Mouse (Mus musculus): Measurements from ENCODE around the gene Haus6.

The Haus6 gene

DNA sequence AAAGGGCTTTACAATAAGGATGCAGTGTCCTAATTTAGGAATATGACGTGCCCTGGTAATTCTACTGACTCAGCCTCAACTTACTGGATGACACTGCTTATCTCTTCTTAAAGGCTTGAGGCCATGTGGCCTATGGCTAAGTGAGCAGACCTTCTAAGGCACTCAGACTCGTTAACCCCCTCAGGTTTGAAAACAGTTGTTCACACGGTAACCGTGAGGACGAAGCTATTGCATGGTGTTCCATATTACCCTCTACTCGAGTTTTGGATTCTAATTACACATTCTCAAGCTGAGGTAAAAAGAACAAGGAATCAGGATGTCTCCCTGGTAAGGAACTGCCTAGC, 36.9 kb downstream of the Haus6 start:
- DNase-seq: no peak

DNA sequence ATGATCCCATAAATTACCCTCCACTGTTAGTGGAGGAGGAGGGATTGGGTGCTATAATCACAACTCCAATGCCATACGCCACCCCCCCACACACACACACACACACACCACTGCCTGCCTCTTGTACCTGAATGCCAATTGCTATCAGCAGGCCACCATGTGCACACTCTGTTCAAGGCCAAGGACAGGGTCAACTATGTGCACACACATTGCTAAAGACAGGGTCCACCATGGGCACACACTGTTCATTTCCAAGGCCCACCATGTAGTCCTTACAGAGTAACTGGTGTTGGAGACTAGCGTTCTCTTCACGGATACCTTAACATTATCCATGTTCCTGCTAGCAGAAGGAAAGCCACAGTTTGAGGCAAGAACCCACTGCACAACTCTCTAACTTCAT, 50.8 kb downstream of the Haus6 start:
- no peak for DNase-seq

DNA sequence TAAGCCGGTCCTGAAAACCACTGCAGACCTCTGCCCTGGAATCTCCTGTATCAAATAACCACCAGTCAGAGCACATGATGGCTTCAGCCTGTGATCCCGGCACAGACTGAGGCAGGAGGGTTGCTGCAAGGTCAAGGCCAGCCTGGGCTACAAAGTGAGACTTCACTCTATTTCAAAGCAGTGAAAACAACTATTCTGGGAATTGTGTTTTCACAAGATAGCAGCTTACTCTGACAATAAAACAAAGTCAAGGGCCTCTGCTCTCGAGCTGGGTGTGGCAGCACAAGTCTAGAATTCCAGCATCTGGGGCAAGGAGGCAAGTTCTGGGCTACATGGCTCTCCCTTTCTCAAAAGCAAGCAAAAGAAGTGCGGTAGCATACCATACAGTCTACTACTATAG, 52.8 kb downstream of the Haus6 start:
- no peak for DNase-seq

DNA sequence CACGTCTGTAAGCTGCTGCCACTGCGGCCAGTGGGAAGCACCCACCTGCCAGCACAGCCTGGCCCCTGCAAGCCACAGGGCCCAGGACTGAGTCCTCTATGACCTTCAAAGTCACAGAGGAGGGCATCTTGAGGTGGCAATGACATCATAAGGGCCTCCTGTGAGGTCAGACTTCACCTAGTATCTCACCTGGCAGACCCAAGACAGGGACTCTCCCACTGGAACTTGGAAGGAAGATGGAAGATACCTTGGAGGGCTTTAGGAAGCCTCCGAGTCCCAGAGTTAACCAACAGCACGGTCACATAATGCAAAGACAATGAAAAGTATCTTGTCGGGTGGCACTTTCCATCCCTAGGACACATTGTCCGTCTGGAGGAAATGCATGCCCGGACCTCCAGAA, 53.6 kb downstream of the Haus6 start, which contains the start of gene Saxo1:
Gene Saxo1, minus strand, starts transcription at position 101 of the 400 bp plus-strand sequence.
- no peak for DNase-seq

DNA sequence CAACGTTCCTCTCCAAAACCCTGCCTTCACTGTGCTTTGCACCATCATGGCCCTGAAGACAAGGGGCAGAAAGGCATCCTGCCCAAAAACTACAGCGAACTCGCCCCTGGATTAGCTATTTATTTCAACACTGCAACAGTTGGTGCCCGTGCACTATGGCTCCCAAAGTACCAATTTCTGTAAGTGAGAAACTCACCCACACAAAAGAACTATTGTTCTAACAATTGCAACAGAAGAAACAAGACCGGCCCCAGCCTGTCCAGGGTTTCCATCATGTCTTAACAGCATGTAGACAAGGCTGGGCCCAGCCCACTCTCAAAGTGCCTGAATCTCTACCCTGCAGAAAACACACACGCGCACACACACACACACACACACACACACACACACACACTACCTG, 54.5 kb downstream of the Haus6 start:
- DNase-seq: no peak

DNA sequence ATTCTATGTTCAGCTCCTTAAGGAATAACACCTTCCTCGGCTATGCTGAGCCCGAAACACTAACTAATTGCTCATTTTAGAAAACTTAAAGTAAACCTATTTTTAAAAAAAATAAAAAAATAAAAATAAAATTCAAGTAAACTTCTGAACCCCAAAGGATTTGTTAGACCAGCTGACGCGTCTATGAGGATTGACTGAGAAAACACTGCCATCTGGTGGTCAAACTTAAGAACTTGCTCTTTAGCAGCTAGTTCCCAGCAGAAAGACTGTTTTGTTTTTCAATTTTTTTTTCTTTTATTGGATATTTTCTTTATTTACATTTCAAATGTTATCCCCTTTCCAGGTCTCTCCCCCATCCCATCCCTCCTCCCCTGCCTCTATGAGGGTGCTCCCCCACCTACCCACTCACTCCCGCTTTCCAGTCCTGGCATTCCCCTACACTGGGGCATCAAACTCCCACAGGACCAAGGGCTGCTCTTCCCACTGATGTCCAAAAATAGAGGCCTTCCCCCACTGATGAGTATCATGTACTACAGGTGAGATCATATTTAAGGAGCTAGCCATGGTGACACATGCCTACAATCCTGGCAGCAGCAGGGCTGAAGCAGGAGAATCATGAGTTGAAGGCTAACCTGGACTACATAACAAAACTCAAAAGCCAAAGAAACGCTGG, 56.7 kb downstream of the Haus6 start:
- no peak for DNase-seq

DNA sequence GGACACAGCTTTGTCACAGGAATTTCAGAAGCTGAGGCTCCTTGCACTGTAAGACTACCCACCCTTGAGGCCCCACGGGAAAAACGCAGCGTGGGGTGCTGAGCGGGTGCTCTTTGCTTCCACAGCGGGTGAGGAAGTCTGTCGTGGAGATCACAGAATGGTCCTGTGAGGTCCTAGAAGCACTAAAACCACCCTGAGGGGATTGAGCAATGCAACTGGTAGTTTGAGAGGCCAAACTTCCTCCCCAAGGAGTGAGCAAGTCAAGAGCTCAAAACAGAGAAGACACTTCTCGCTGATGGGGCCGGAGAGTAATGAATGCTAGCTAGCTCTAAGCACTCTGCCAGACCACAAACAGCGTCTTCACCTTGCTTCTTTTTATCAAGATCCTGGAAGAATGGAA, 63.5 kb downstream of the Haus6 start:
- peak in 1 of 2 experiments; percentile 10 for DNase-seq

DNA sequence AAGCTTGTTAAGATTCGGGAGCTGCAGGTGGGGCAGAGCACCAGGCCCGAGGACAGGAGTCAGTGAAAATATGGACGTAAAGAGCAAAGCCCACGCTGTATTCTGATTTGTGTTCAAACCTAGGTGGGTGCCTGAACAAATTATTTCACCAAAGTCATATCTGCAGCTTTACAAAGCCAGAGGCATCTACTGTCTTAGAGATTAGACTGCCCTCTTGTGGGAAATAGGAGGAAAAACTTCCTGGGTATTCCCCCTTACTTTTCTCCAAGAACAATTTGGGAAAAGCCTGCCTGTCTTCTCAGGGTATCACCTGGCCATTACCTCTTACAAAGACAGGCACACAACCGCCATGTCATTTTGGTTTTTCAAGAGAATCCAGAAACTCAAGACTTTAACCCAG, 66.2 kb downstream of the Haus6 start:
- DNase-seq: no peak

DNA sequence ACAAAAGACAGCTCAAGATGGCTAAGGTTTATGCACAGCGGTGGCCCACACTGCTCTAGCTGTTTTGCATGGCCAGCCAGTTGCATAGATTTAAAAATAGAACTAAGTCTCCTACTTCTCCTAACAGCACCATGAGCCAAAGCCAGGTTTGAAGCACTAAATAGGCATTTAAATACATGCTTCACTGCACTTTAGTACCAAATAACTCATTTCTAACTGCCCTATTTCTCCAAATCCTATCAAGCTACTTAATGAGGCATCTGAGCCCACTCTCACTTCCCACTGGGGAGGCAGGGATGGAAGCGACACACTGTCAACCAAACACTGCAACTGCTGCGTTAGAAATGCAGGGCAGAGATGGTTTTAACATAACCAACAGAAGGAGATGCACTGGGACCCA, 67.9 kb downstream of the Haus6 start:
- no peak for DNase-seq

DNA sequence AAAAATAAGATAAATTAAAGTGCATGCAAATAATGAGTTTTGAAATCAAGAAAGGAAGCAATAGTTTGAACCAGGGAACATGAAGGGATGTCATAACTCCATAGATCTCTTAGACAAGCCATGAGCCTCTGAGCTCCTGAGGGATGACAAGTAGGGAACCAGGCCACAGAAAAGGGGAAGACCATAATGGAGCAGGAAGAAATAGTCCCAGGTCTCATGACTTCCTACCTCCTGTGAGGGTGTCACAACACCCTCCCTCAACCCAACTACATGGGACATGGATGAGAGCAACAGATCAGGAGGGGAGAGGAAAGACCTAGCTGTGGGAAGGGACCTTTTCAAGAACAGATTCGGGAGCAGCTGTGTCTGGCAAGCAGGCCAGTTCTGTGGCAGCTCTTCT, 70.3 kb downstream of the Haus6 start:
- DNase-seq: no peak

DNA sequence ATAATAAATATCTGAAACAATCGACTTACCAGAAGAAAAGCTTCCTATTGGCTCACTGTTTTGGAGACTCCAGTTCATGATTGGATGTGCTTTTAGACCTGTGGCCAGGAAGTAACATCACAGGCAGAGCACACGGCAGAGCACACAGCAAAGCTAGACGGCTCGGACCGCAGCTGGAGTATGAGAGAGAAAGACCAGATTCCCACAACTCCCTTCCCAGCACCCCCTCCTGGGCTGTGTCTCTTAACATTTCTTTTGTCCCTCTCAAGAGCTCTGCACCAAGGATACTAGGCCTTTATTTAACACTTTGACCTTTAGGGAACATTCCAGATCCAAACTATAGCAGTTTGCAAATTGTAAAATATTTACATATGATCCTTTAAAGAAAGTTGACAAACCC, 72.9 kb downstream of the Haus6 start:
- DNase-seq: no peak

DNA sequence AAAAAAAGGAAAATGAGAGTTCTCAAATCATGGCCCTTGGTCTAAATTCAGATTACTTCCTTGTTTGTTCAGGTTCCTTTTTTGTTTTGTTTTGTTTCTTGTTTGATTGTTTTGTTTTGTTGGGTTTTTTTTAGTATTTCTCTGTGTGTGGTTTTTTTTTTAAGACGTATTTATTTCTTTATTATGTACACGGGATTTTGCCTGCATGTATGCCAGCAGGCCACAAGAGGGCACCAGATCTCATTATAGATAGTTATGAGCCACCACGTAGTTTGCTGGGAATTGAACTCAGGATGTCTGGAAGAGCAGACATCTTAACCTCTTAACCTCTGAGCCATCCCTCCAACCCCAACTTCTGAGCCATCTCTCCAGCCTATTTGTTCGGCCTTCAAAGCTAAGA, 73.9 kb downstream of the Haus6 start:
- peak in 1 of 2 experiments; percentile 32 for DNase-seq

DNA sequence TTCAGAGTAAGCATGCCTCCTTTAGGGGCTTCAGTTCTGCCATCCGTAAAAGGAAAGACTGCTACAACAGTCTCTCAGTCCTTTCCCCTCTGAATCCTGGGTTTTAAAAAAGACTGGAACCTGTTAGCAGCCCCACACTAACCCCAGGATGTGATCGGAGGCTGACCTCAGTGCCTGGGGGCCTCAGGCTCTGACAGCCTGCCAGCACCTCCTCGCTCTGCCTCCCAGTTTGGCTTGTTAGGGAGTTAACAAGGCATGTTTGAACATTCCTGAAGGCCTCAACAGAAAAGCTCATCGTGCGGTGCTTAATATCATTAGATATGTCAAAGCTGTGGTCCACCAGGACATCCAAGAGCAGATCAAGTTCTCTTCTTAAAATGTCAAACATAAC, 77.8 kb downstream of the Haus6 start:
- no peak for DNase-seq

DNA sequence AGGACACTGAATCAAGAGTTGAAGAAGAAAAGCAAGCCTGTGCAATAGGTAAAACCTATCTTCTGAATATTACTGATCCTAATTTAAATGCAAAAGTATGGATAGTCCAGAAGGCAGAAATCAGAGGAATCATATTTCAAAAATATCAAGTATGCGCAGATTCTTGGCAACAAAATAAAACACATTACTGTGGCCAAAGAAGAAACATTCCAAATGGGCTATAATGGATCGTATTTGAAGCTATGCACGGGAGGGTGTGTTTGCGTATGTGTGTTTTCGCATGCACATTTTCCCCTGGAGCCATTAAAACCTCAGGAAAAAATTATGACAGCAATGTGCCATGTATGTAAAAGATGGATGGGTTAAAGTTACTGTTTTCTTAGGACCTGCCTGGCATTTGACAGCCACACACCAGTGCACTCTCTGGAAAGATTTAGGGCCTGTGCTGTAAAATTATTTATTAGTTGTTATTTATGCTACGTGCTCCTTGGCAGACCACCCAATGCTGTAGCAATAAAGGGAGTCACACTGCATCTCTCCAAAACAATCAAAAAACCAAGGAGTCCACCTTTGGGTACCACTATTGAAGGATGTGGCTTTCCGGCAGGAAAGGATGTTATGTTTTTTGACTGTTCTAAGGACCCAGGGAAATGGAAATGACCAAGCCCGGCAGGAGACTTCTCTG, 78.3 kb downstream of the Haus6 start:
- no peak for DNase-seq

DNA sequence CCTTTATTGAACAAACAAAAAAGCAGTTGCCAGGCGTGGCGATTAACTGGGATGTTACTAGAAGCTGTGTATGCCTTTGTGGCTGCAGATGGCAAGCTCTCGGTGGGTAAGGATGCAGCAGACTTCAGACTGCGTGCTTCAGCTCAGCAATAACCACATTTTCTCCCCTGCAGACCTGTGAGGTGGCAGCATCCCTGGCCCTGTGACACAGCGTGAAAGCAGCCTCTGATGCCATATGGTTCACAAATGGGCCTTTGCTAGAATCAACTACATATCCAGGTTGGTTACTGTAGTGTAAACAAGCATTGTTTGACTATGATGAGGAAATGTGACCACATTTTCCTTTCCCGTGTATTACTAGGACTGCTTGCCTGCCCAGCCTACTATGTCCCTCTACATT, 82.7 kb downstream of the Haus6 start:
- DNase-seq: no peak
